Mouse (Mus musculus): ENCODE results near the gene Gne. TPM values are rescaled to one million over a fixed set of nuclear protein-coding genes. Genes with fewer than 3 reads are reported as not detected.

Gene Gne
- 18.7 TPM for polyA plus RNA-seq (2014; fragmentation: Illumina TruSeq; extraction: RNeasy Lipid Tissue Mini Kit (QIAGEN cat#74804); ENCODE audit: low read depth, low replicate concordance)

DNA sequence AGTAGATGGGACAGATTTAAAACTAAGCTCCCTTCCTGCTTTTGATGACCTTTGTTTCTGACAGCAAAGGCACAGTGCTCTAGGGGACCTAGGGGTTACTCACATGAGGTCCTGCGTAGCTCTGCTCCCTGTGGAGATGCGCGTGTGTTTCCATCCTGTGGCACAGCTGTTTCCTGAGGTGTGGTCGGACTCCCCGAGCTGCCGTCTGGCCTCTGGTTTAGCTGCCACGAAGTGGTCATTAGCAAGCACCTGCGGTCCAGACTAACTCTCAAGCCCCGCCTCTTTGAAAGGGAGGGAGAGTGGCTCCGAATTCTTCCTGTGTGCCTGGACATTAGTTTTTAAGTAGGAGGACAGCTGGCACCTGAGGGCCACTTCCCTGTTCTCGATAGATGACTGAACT is at the start of gene Gne:
Gene Gne (minus strand): TSS at position 233 of the 400 bp plus-strand sequence.

DNA sequence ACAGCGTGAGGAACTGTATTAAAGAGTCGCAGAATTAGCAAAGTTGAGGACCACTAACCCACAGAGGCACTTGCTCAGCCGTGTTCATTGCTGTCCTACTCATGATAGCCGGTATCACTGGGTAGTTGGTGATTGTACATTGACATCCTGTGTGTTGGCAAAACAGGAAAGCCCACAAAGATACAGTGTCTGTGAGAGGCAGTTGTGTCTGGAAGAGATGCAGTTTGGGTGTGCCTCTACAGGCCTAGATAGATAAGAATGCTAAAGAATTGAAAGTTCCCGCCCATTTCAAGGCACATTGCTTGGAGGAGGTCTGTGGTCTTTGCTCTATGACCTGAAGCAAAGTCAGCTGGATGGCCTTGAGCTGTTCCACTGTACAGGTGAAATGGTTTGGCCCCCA is 79.9 kb downstream of the Gne start, which contains the start of gene Clta:
Gene Clta (plus strand): TSS at position 327 of the 400 bp plus-strand sequence.

Other genes with a start within 250 kb of the Gne start
- not detected for gene Olfr157, start 244.0 kb downstream of the Gne start, polyA plus RNA-seq (2014; fragmentation: Illumina TruSeq; extraction: RNeasy Lipid Tissue Mini Kit (QIAGEN cat#74804); ENCODE audit: low read depth, low replicate concordance)
- not detected for gene Olfr155, start 232.6 kb downstream of the Gne start, polyA plus RNA-seq (2014; fragmentation: Illumina TruSeq; extraction: RNeasy Lipid Tissue Mini Kit (QIAGEN cat#74804); ENCODE audit: low read depth, low replicate concordance)
- gene Reck, start 208.6 kb downstream of the Gne start, polyA plus RNA-seq (2014; fragmentation: Illumina TruSeq; extraction: RNeasy Lipid Tissue Mini Kit (QIAGEN cat#74804); ENCODE audit: low read depth, low replicate concordance), result 5.3 TPM
- gene Glipr2, start 126.8 kb downstream of the Gne start, polyA plus RNA-seq (2014; fragmentation: Illumina TruSeq; extraction: RNeasy Lipid Tissue Mini Kit (QIAGEN cat#74804); ENCODE audit: low read depth, low replicate concordance), result 7.7 TPM
- gene Ccin, start 100.7 kb downstream of the Gne start, polyA plus RNA-seq (2014; fragmentation: Illumina TruSeq; extraction: RNeasy Lipid Tissue Mini Kit (QIAGEN cat#74804); ENCODE audit: low read depth, low replicate concordance), result not detected
- gene Clta, start 79.7 kb downstream of the Gne start, polyA plus RNA-seq (2014; fragmentation: Illumina TruSeq; extraction: RNeasy Lipid Tissue Mini Kit (QIAGEN cat#74804); ENCODE audit: low read depth, low replicate concordance), result 94.8 TPM
- gene Rnf38, start 149.6 kb upstream of the Gne start, polyA plus RNA-seq (2014; fragmentation: Illumina TruSeq; extraction: RNeasy Lipid Tissue Mini Kit (QIAGEN cat#74804); ENCODE audit: low read depth, low replicate concordance), result 22.1 TPM
- not detected for gene Melk, start 216.7 kb upstream of the Gne start, polyA plus RNA-seq (2014; fragmentation: Illumina TruSeq; extraction: RNeasy Lipid Tissue Mini Kit (QIAGEN cat#74804); ENCODE audit: low read depth, low replicate concordance)